Mouse (Mus musculus): Measurements from ENCODE around the gene Ppp1r16b.

DNA sequence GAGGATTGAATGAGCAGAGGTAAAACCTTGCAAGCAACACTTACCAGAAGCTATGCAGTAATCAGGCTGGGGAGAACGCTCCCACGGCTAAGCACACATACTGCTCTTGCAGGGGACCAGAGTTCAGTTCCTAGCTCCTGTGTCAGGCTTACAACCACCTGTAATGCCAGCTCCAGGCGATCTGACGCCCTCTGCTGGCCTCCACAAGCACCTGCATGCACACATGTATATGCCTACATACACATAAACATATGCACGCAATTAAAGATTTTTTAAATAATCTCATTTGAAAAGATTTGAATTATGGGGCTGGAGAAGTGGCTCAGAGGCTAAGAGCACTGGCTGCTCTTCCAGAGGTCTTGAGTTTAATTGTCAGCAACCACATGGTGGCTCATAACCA lies 77.2 kb downstream of the Ppp1r16b start:
- TF ChIP-seq CTCF (IDR thresholded peaks at IDR 0.05; ENCODE audit: control insufficient read depth, insufficient read depth, low read length) = no peak
- TF ChIP-seq POLR2A (IDR thresholded peaks at IDR 0.05; ENCODE audit: borderline replicate concordance, control insufficient read depth, low read depth, low read length) = no peak
